Mouse (Mus musculus): ENCODE measurements around the gene Fmn2.

Gene Fmn2

GRCm38 (mm10) chr1:174501661-174502030 is at the start of gene Fmn2:
TSS of gene Fmn2 (plus strand) at chr1:174501825.
- peak; percentile 87 for DNase-seq (ENCODE audit: extremely low spot score, low spot score)

GRCm38 (mm10) chr1:174455100-174455499 is 46.5 kb upstream of the Fmn2 start:
- no peak for DNase-seq (ENCODE audit: extremely low spot score, low spot score)

- no peak for DNase-seq (ENCODE audit: extremely low spot score, low spot score)
These were observed 36.2 kb upstream of the Fmn2 start for GRCm38 (mm10) chr1:174465385-174465784.

DNA sequence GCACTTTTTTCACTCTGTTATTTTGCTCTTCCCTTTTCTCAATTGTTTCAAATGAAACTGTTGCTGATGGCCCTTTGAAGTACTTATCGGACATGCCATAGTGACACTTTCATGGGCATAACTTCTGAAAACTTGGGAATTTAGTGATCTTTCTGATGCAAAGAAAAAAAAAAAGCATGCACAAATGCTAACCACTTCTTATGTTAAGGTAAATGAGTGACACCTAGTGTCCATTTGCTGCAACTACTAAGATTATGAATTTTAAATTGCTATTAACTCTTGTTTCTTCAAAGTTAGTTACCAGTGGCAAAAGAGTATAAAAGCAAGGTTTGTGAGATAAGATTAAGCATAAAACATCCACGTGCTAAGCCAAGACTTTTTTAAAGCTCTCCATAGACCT is 35.4 kb upstream of the Fmn2 start:
- DNase-seq (ENCODE audit: extremely low spot score, low spot score): no peak

DNA sequence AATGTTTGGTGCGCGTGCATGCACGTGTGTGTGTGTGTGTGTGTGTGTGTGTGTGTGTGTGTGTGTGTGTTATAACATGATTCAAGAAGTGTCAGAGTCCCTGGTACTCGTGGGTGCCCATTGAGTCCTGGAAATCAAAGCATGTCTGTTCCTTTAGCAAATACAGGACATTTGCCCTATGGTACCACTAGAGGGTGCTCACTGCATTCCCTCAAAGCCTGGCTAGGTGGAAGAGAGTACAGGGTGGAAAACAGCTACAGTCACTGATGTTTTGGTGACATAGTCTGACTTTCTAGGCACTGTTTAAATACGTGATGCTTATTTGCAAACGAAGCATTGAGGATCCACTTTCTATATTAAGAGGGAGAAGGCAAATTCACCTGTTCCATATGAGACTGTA is 31.9 kb upstream of the Fmn2 start:
- DNase-seq (ENCODE audit: extremely low spot score, low spot score): peak; percentile 45

DNA sequence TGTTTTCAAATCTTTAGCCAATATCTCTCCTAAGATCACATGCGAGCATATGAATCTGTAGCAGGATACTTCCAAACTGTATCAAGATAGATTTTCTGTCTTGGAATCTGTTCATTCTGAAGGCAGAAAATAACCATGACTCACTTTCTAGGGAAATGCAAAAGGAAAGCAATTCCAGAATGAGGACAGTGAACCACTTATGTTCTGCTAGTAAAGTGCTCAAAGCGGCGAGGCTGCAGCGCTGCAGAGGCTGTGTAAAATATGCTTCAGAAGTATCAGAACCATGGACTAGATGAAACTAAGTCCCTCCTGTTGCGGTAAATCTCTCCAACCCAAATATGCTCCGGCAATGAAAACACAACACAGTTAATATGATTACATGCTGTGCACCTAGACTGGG is 19.1 kb upstream of the Fmn2 start:
- no peak for DNase-seq (ENCODE audit: extremely low spot score, low spot score)

GRCm38 (mm10) chr1:174500064-174500463 is 1.6 kb upstream of the Fmn2 start:
- peak; percentile 24 for DNase-seq (ENCODE audit: extremely low spot score, low spot score)

- no peak for DNase-seq (ENCODE audit: extremely low spot score, low spot score)
These were observed 614 bp upstream of the Fmn2 start for GRCm38 (mm10) chr1:174501011-174501410.

GRCm38 (mm10) chr1:174502031-174502845 is 613 bp downstream of the Fmn2 start:
- DNase-seq (ENCODE audit: extremely low spot score, low spot score): peak; percentile 80

- DNase-seq (ENCODE audit: extremely low spot score, low spot score): peak; percentile 40
These were observed 1.5 kb downstream of the Fmn2 start for GRCm38 (mm10) chr1:174502846-174503745.

- no peak for DNase-seq (ENCODE audit: extremely low spot score, low spot score)
These were observed 7.0 kb downstream of the Fmn2 start for GRCm38 (mm10) chr1:174508571-174509110.

DNA sequence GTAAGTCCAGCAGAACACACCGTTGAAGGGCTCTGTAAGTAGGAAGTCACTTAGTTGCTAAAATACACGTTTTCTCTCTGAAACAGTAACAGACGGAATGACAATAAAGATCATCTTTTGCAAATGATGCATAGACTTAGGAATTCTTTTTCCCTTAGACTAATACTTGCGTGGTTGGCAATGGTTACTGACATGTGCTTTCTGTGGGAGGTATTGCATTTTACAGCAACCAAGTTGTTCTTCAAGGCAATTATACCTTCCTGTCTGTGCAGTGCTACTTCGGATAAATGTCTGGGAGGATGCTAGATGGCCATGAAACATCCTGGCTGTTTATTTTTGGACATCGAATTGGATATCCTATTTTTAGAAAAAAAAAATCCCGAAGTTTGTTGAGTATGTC is 11.8 kb downstream of the Fmn2 start:
- no peak for DNase-seq (ENCODE audit: extremely low spot score, low spot score)

GRCm38 (mm10) chr1:174521976-174522770 is 20.5 kb downstream of the Fmn2 start:
- DNase-seq (ENCODE audit: extremely low spot score, low spot score): no peak

GRCm38 (mm10) chr1:174522809-174523511 is 21.3 kb downstream of the Fmn2 start:
- DNase-seq (ENCODE audit: extremely low spot score, low spot score): no peak

DNA sequence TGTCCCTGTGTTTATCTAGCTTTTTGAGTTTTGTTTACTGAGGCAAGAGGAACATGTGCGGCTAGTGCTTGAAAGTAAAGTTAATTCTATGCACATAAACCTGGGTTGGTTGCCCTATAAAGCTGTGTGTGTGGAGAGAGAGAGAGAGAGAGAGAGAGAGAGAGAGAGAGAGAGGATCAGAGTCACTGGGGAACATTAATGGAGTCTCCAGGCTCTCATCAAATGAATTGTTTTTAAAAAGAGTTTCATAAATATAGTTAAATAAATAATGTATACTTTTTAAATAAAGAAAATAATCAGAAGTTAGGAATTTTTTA is 21.8 kb downstream of the Fmn2 start:
- DNase-seq (ENCODE audit: extremely low spot score, low spot score): no peak

- DNase-seq (ENCODE audit: extremely low spot score, low spot score): no peak
These were observed 35.3 kb downstream of the Fmn2 start for GRCm38 (mm10) chr1:174536742-174537453.

DNA sequence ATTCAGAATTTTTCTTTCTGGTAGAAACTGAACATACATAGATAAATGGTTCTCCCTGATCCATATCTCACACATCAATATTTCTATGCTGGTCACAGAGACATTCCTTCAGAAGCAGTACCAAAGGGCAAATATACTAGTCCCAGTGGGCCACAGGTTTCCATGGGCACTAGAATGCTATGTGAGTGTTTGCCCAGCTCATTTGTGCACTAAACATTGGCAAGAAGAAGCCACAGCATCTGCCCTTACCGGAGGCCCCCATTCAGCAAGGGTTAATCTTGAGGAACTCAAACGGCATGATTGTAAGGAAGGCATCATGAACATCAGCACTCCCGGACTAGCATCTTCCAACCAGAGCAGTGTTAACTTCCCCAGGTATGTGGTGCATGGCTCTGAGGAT is 35.9 kb downstream of the Fmn2 start:
- DNase-seq (ENCODE audit: extremely low spot score, low spot score): no peak

- DNase-seq (ENCODE audit: extremely low spot score, low spot score): no peak
These were observed 46.7 kb downstream of the Fmn2 start for GRCm38 (mm10) chr1:174548291-174548690.

GRCm38 (mm10) chr1:174553272-174554007 is 51.8 kb downstream of the Fmn2 start:
- DNase-seq (ENCODE audit: extremely low spot score, low spot score): peak; percentile 56

DNA sequence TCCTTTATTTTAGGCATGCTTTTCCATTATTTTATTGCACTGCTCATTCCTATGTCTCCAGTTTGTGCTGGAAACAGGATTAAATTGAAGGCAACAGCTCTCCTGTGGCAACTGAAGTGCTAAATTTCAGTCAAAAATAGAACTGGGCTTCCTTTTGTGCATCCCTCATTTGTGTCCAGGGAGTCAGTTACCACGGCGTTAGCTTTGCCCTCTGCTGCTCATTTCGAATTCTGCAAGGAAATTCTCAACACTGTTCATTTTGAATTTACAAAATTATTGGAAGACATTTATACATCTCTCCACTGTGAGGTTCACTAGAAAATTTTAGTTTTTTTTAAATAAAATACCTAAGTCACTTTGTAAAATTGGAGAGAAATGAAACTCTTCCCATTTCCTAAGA is 53.8 kb downstream of the Fmn2 start:
- DNase-seq (ENCODE audit: extremely low spot score, low spot score): no peak

Measured in neural tube, embryonic 10.5 days (tissue).